Mouse (Mus musculus): ENCODE results near the gene Ythdc1. TPM values are rescaled to one million over a fixed set of nuclear protein-coding genes. Genes with fewer than 3 reads are reported as not detected.

Ythdc1 gene
- total and polyA plus RNA-seq, 3 experiments: 24.6 to 141 (median 134) TPM

DNA sequence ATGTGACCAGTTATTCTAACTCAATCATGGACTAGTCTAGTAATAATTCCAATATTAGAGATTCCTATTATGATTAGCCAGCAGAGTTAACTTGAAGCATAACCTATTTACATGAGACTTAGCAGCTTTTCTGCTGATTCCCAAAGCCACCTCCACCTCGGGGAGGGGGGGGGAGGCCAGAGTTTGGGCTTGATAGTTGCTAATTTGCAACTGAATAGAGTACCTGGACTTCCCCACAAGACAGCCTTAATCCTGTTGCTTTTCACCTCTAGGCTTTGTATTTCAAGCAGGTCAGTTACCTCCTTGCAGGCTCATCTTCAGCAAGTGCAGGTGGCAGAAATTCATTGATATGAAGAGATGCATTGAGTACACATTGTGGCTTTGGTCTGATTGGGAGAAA, 53.7 kb downstream of the Ythdc1 start:
- ATAC-seq (ENCODE audit: extremely low read depth, insufficient number of reproducible peaks, low FRiP score, poor library complexity, severe bottlenecking): no peak
- DNase-seq (ENCODE audit: low spot score): no peak
- H3K4me3 ChIP-seq (ENCODE audit: low read depth, low read length): no peak overlapping the region
- H3K9me3 ChIP-seq (replicated peaks): no peaks in the 10 kb centered on the region
- H3K4me1 ChIP-seq (ENCODE audit: insufficient read depth, low read depth, low read length): no peaks in the 10 kb centered on the region
- TF ChIP-seq TAL1 (conservative IDR thresholded peaks at IDR 0.05; ENCODE audit: low read depth, low read length) (no peak), GATA2 (IDR thresholded peaks at IDR 0.05; ENCODE audit: borderline replicate concordance, low read depth, low read length) (no peak), POLR2AphosphoS5 (IDR thresholded peaks at IDR 0.05; ENCODE audit: insufficient replicate concordance, low read depth, low read length) (no peak), CTCF (IDR thresholded peaks at IDR 0.05; ENCODE audit: low read depth, low read length) (no peak), GATA1 (IDR thresholded peaks at IDR 0.05; ENCODE audit: borderline replicate concordance, low read length) (no peak)
- H3K27me3 ChIP-seq (ENCODE audit: insufficient read depth, low read length): no peaks in the 10 kb centered on the region
- no peaks in the 10 kb centered on the region for H3K36me3 ChIP-seq (replicated peaks)

DNA sequence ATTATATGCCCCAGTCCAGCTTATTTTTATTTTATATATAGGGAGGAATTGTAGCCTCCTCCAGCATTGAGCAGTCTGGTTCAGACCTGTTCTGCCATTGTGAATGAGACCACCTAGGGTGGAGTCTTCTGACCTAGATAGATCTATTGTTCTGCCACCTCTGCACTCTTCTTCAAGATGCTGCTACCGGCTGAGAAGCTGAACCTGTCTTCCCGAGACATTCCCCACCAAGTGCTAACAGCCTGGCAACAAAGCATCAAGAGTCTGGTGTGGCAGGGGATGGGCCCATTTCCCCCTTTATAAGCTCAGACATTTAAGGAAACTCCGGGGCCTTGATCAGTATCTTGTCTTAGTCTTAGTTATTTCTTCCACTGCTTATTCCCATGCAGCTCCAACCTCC, 54.3 kb downstream of the Ythdc1 start:
- Histone ChIP-seq H3K4me1 (ENCODE audit: insufficient read depth, low read depth, low read length) (no peaks in the 10 kb centered on the region), H3K36me3 (replicated peaks) (no peaks in the 10 kb centered on the region), H3K27me3 (ENCODE audit: insufficient read depth, low read length) (no peaks in the 10 kb centered on the region), H3K9me3 (replicated peaks) (no peaks in the 10 kb centered on the region), H3K4me3 (ENCODE audit: low read depth, low read length) (no peak overlapping the region)
- ATAC-seq (ENCODE audit: extremely low read depth, insufficient number of reproducible peaks, low FRiP score, poor library complexity, severe bottlenecking): no peak
- DNase-seq (ENCODE audit: low spot score): no peak
- no peak for TF ChIP-seq POLR2AphosphoS5 (IDR thresholded peaks at IDR 0.05; ENCODE audit: insufficient replicate concordance, low read depth, low read length)
- TF ChIP-seq GATA2 (IDR thresholded peaks at IDR 0.05; ENCODE audit: borderline replicate concordance, low read depth, low read length): no peak
- TF ChIP-seq CTCF (IDR thresholded peaks at IDR 0.05; ENCODE audit: low read depth, low read length): no peak
- TF ChIP-seq GATA1 (IDR thresholded peaks at IDR 0.05; ENCODE audit: borderline replicate concordance, low read length): no peak
- no peak for TF ChIP-seq TAL1 (conservative IDR thresholded peaks at IDR 0.05; ENCODE audit: low read depth, low read length)

DNA sequence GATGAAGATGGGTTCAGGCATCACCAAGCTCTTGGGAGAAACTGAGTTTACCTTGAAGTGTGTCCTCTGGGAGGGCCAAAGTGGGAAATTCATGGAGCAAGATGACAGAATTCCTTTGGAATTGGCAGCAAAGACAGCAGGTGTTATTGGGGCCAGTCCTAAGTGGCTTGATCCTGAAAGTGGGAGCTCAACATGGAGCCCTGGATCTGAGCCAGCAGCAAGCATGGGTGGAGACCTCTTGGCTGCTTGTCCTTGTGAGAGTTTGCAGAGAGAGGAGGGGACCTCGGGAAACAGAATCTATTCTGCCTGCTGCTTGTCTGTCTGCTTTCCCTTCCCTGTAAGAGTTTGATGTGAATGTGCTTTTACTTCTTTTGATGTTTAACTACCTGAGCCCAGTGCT, 67.9 kb downstream of the Ythdc1 start:
- ATAC-seq (ENCODE audit: extremely low read depth, insufficient number of reproducible peaks, low FRiP score, poor library complexity, severe bottlenecking): no peak
- TF ChIP-seq GATA2 (IDR thresholded peaks at IDR 0.05; ENCODE audit: borderline replicate concordance, low read depth, low read length) (no peak), POLR2AphosphoS5 (IDR thresholded peaks at IDR 0.05; ENCODE audit: insufficient replicate concordance, low read depth, low read length) (no peak), CTCF (IDR thresholded peaks at IDR 0.05; ENCODE audit: low read depth, low read length) (no peak), TAL1 (conservative IDR thresholded peaks at IDR 0.05; ENCODE audit: low read depth, low read length) (no peak), GATA1 (IDR thresholded peaks at IDR 0.05; ENCODE audit: borderline replicate concordance, low read length) (no peak)
- no peaks in the 10 kb centered on the region for H3K9me3 ChIP-seq (replicated peaks)
- no peaks in the 10 kb centered on the region; the same call in 1 of the 2 replicates for H3K27me3 ChIP-seq (ENCODE audit: insufficient read depth, low read length)
- H3K4me3 ChIP-seq (ENCODE audit: low read depth, low read length): no peak overlapping the region
- H3K4me1 ChIP-seq (ENCODE audit: insufficient read depth, low read depth, low read length): no peaks in the 10 kb centered on the region
- H3K36me3 ChIP-seq (replicated peaks): no peaks in the 10 kb centered on the region
- no peak for DNase-seq (ENCODE audit: low spot score)

Other genes starting within 250 kb of the Ythdc1 start
- not detected in 2 replicates for gene Tmprss11f, start 171.8 kb upstream of the Ythdc1 start, total RNA-seq (2014; fragmentation: Nextera tagmentation)
- gene Tmprss11f, start 171.8 kb upstream of the Ythdc1 start, total RNA-seq (2017): 0.06 and 0.27 TPM in 2 replicates
- not detected in 2 replicates for gene Tmprss11f, start 171.8 kb upstream of the Ythdc1 start, polyA plus RNA-seq (2012)
- not detected in 2 replicates for gene Tmprss11b, start 127.9 kb upstream of the Ythdc1 start, total RNA-seq (2014; fragmentation: Nextera tagmentation)
- gene Tmprss11b, start 127.9 kb upstream of the Ythdc1 start, total RNA-seq (2017): 0.06 and 0.22 TPM in 2 replicates
- not detected in 2 replicates for gene Tmprss11b, start 127.9 kb upstream of the Ythdc1 start, polyA plus RNA-seq (2012)
- not detected in 2 replicates for gene Tmprss11e, start 58.4 kb upstream of the Ythdc1 start, total RNA-seq (2014; fragmentation: Nextera tagmentation)
- 0.12 TPM in 1 of 2 replicates, not detected in the other for gene Tmprss11e, start 58.4 kb upstream of the Ythdc1 start, total RNA-seq (2017)
- gene Tmprss11e, start 58.4 kb upstream of the Ythdc1 start, polyA plus RNA-seq (2012): not detected in 2 replicates
- not detected in 2 replicates for gene Ugt2b34, start 102.7 kb downstream of the Ythdc1 start, total RNA-seq (2014; fragmentation: Nextera tagmentation)
- 0.05 and 0.12 TPM in 2 replicates for gene Ugt2b34, start 102.7 kb downstream of the Ythdc1 start, total RNA-seq (2017)
- gene Ugt2b34, start 102.7 kb downstream of the Ythdc1 start, polyA plus RNA-seq (2012): not detected in 2 replicates
- gene Ugt2b1, start 122.3 kb downstream of the Ythdc1 start, total RNA-seq (2014; fragmentation: Nextera tagmentation): not detected in 2 replicates
- 0.11 TPM in 1 of 2 replicates, not detected in the other for gene Ugt2b1, start 122.3 kb downstream of the Ythdc1 start, total RNA-seq (2017)
- gene Ugt2b1, start 122.3 kb downstream of the Ythdc1 start, polyA plus RNA-seq (2012): not detected in 2 replicates
- not detected in 2 replicates for gene Ugt2b35, start 196.6 kb downstream of the Ythdc1 start, total RNA-seq (2014; fragmentation: Nextera tagmentation)
- gene Ugt2b35, start 196.6 kb downstream of the Ythdc1 start, total RNA-seq (2017): 0.06 and 0.16 TPM in 2 replicates
- not detected in 2 replicates for gene Ugt2b35, start 196.6 kb downstream of the Ythdc1 start, polyA plus RNA-seq (2012)